Mouse (Mus musculus): ENCODE measurements at regions not wholly inside any gene's neighbourhood (a gene's known extent, or its start where the extent isn't known, plus 50 kb on each side); places are given as distances from the start of the nearest gene placed in this dataset.

- no peak for DNase-seq (ENCODE audit: low spot score in 2 of 2)
Observed at GRCm38 (mm10) chr2:170294657-170295056, 133.0 kb downstream of the Bcas1 start.

GRCm38 (mm10) chr2:170291841-170292655 is 135.6 kb downstream of the Bcas1 start:
- no peak for DNase-seq (ENCODE audit: low spot score in 2 of 2)

- no peak for DNase-seq (ENCODE audit: low spot score in 2 of 2)
Observed at GRCm38 (mm10) chr2:170289378-170289960, 138.2 kb downstream of the Bcas1 start.

- DNase-seq (ENCODE audit: low spot score in 2 of 2), result no peak
Observed at GRCm38 (mm10) chr2:170288787-170289186, 138.9 kb downstream of the Bcas1 start.

- no peak for DNase-seq (ENCODE audit: low spot score in 2 of 2)
Observed at GRCm38 (mm10) chr2:170288196-170288595, 139.4 kb downstream of the Bcas1 start.

GRCm38 (mm10) chr2:170287301-170287885 is 139.5 kb upstream of the Zfp217 start:
- DNase-seq (ENCODE audit: low spot score in 2 of 2), result peak; percentile 25 to 32

- DNase-seq (ENCODE audit: low spot score in 2 of 2), result no peak
Observed at GRCm38 (mm10) chr2:170286773-170287172, 138.9 kb upstream of the Zfp217 start.

- no peak for DNase-seq (ENCODE audit: low spot score in 2 of 2)
Observed at GRCm38 (mm10) chr2:170282463-170282862, 134.6 kb upstream of the Zfp217 start.

- DNase-seq (ENCODE audit: low spot score in 2 of 2), result no peak
Observed at GRCm38 (mm10) chr2:170281311-170282008, 133.6 kb upstream of the Zfp217 start.

- DNase-seq (ENCODE audit: low spot score in 2 of 2), result no peak
Observed at GRCm38 (mm10) chr2:170280733-170281132, 132.8 kb upstream of the Zfp217 start.

- no peak for DNase-seq (ENCODE audit: low spot score in 2 of 2)
Observed at GRCm38 (mm10) chr2:170277896-170278295, 130.0 kb upstream of the Zfp217 start.

GRCm38 (mm10) chr2:170277182-170277767 is 129.4 kb upstream of the Zfp217 start:
- no peak for DNase-seq (ENCODE audit: low spot score in 2 of 2)

- DNase-seq (ENCODE audit: low spot score in 2 of 2), result no peak
Observed at GRCm38 (mm10) chr2:170275687-170276086, 127.8 kb upstream of the Zfp217 start.

GRCm38 (mm10) chr2:170269926-170270577 is 122.1 kb upstream of the Zfp217 start:
- DNase-seq (ENCODE audit: low spot score in 2 of 2), result no peak

GRCm38 (mm10) chr2:170268080-170268479 is 120.2 kb upstream of the Zfp217 start:
- DNase-seq (ENCODE audit: low spot score in 2 of 2), result no peak

GRCm38 (mm10) chr2:170267152-170267551 is 119.2 kb upstream of the Zfp217 start:
- no peak for DNase-seq (ENCODE audit: low spot score in 2 of 2)

GRCm38 (mm10) chr2:170266407-170267101 is 118.7 kb upstream of the Zfp217 start:
- no peak for DNase-seq (ENCODE audit: low spot score in 2 of 2)

- DNase-seq (ENCODE audit: low spot score in 2 of 2), result no peak
Observed at GRCm38 (mm10) chr2:170263594-170263993, 115.7 kb upstream of the Zfp217 start.

- DNase-seq (ENCODE audit: low spot score in 2 of 2), result no peak
Observed at GRCm38 (mm10) chr2:170261191-170261590, 113.3 kb upstream of the Zfp217 start.

- DNase-seq (ENCODE audit: low spot score in 2 of 2), result no peak
Observed at GRCm38 (mm10) chr2:170259662-170260457, 112.0 kb upstream of the Zfp217 start.
